Comparison of ENCODE assay signal across 9 mouse cellular contexts in the genomic region with DNA sequence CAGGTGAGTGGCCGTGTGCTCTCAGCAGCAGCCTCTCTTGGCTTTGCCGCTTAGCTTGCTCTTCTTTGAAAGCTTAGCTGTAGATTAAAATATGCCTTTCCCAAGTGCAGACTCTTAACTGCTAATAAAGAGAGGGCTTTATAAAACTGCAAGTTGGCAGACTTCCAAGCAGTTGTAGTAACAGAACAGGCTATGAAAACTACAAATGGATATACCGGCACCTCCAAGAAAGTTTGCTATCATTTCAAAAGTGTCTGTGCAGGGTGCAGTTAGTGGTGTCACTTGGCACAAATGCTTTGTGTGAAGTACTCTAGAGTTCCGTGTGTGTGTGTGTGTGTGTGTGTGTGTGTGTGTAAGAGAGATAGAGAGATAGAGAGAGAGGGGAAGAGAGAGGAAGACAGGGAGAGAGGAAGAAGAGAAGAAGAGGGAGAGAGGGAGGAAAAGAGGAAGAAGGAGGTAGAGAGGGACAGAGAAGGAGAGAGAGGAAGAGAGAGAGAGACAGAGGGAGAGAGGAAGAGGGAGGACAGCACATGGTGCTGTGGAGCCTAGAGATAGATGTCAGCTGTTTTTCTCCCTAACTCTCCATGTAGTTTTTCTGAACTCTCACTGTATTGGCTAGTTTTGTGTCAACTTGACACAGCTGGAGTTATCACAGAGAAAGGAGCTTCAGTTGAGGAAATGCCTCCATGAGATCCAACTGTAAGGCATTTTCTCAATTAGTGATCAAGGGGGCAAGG. TPM values are rescaled to one million over a fixed set of nuclear protein-coding genes. Genes with fewer than 3 reads are reported as not detected.
DNase-seq lines count a peak whose midpoint lies in the region; ATAC-seq lines count a peak whose summit lies in the region.
"Had no signal": no experiment of that assay in that cellular context is flagged by ENCODE, and none has a peak within 500 bp of the region (broad histone marks: within the 10 kb centered on the region; RNA-seq: fewer than 3 reads in every experiment).

No protein-coding gene starts in this region.

- no peak overlapping the region for H3K27ac ChIP-seq in heart, embryonic 12.5 days (ENCODE audit: poor library complexity, severe bottlenecking)
- no peak overlapping the region for H3K27ac ChIP-seq in midbrain, embryonic 16.5 days (ENCODE audit: low read length)
- no peak overlapping the region for H3K27ac ChIP-seq in midbrain, embryonic 10.5 days (replicated peaks)
- peak overlapping the region; percentile 65 for H3K27ac ChIP-seq in intestine, embryonic 16.5 days (ENCODE audit: low read length)

- no peaks in the 10 kb centered on the region for H3K36me3 ChIP-seq in heart, embryonic 12.5 days
- no peaks in the 10 kb centered on the region for H3K36me3 ChIP-seq in midbrain, embryonic 16.5 days (ENCODE audit: control insufficient read depth, insufficient read depth, low read length)
- H3K36me3 ChIP-seq in midbrain, embryonic 10.5 days = no peaks in the 10 kb centered on the region
- H3K36me3 ChIP-seq in intestine, embryonic 16.5 days (ENCODE audit: control insufficient read depth, insufficient read depth, low read length) = no peaks in the 10 kb centered on the region

- ATAC-seq in heart, embryonic 12.5 days (ENCODE audit: insufficient number of reproducible peaks, low FRiP score) = no peak
- 0 out of 2 replicates have a peak, but pooled peaks have one; percentile 25 for ATAC-seq in midbrain, embryonic 16.5 days
- ATAC-seq in intestine, embryonic 16.5 days = no peak
- no peak for ATAC-seq in activated CD4-positive, CD25-positive, alpha-beta regulatory T cell, adult 4 months

- H3K27me3 ChIP-seq in heart, embryonic 12.5 days (replicated peaks) = no peaks in the 10 kb centered on the region; the same call in 1 of the 2 replicates
- H3K27me3 ChIP-seq in midbrain, embryonic 16.5 days (ENCODE audit: control insufficient read depth, insufficient read depth, low read depth, low read length) = no peaks in the 10 kb centered on the region
- no peaks in the 10 kb centered on the region for H3K27me3 ChIP-seq in midbrain, embryonic 10.5 days (ENCODE audit: low read depth, poor library complexity, severe bottlenecking)
- H3K27me3 ChIP-seq in intestine, embryonic 16.5 days (replicated peaks; ENCODE audit: control insufficient read depth, insufficient read depth, low read length) = no peaks in the 10 kb centered on the region

- intact Hi-C loops in heart, postnatal 36 days (cut with DNase I) = no loop called here

- no peak overlapping the region for H3K4me3 ChIP-seq in heart, embryonic 12.5 days
- no peak overlapping the region for H3K4me3 ChIP-seq in midbrain, embryonic 16.5 days (ENCODE audit: low read depth, low read length)
- no peak overlapping the region for H3K4me3 ChIP-seq in midbrain, embryonic 10.5 days
- peak overlapping the region; percentile 40 for H3K4me3 ChIP-seq in intestine, embryonic 16.5 days (ENCODE audit: low read length)

- no peak for DNase-seq in heart, postnatal 36 days
- DNase-seq in midbrain, embryonic 10.5 days (ENCODE audit: low spot score) = no peak
- DNase-seq in skeletal muscle tissue, adult 2 months (ENCODE audit: low read depth, low spot score) = peak; percentile 11
- no peak for DNase-seq in cerebellum, adult 8-10 months
- DNase-seq: gastrocnemius, postnatal 14 days had no signal

- 55% methylated on average over 4 of the region's 4 CpGs for WGBS in heart, embryonic 12.5 days
- 60% methylated on average over 4 of the region's 4 CpGs for WGBS in midbrain, embryonic 16.5 days
- 88% methylated on average over 4 of the region's 4 CpGs for WGBS in midbrain, embryonic 10.5 days
- 19% methylated on average over 4 of the region's 4 CpGs for WGBS in intestine, embryonic 16.5 days

- H3K9me3 ChIP-seq in heart, embryonic 12.5 days (replicated peaks) = no peaks in the 10 kb centered on the region
- no peaks in the 10 kb centered on the region for H3K9me3 ChIP-seq in midbrain, embryonic 16.5 days (replicated peaks; ENCODE audit: control insufficient read depth, low read length, poor library complexity, severe bottlenecking)
- H3K9me3 ChIP-seq in midbrain, embryonic 10.5 days (replicated peaks) = no peaks in the 10 kb centered on the region
- H3K9me3 ChIP-seq in intestine, embryonic 16.5 days (ENCODE audit: control insufficient read depth, low read length) = no peaks in the 10 kb centered on the region

- H3K4me2 ChIP-seq in heart, embryonic 12.5 days = 0 out of 2 replicates have a peak overlapping the region, but pooled peaks have one; percentile 20
- no peak overlapping the region for H3K4me2 ChIP-seq in midbrain, embryonic 16.5 days (ENCODE audit: low read length)
- H3K4me2 ChIP-seq in intestine, embryonic 16.5 days (ENCODE audit: low read depth, low read length) = peak overlapping the region; percentile 61

- no peak overlapping the region for H3K9ac ChIP-seq in heart, embryonic 12.5 days
- H3K9ac ChIP-seq in midbrain, embryonic 16.5 days (ENCODE audit: low read depth, low read length) = no peak overlapping the region
- peak overlapping the region; percentile 58 for H3K9ac ChIP-seq in intestine, embryonic 16.5 days (ENCODE audit: low read depth, low read length)

- H3K4me1 ChIP-seq in heart, embryonic 12.5 days (replicated peaks) = peaks cover 9% of the 10 kb centered on the region
- H3K4me1 ChIP-seq in midbrain, embryonic 16.5 days (ENCODE audit: control insufficient read depth, insufficient read depth, low read length) = no peaks in the 10 kb centered on the region
- H3K4me1 ChIP-seq in midbrain, embryonic 10.5 days = no peaks in the 10 kb centered on the region
- H3K4me1 ChIP-seq in intestine, embryonic 16.5 days (ENCODE audit: control insufficient read depth, insufficient read depth, low read length) = peaks cover 5% of the 10 kb centered on the region; the same call in 1 of the 2 replicates

RNA-seq across cellular contexts. Expression of a gene that starts 0.6 kb away (rescaled TPM):
- not detected in 2 replicates for polyA plus RNA-seq in heart, embryonic 12.5 days (2016; fragmentation: Nextera tagmentation; extraction: Ambion mirVana)
- 10 to 100 TPM in 1 of 2 experiments, 1 to 10 TPM in 1; 8.3 to 12.6 TPM for total RNA-seq in heart, postnatal 36 days (2021)
- polyA plus RNA-seq in midbrain, embryonic 16.5 days (2015; fragmentation: Nextera tagmentation; extraction: Ambion mirVana) = 0.10 and 0.14 TPM in 2 replicates
- polyA plus RNA-seq in midbrain, embryonic 10.5 days (2016; fragmentation: Nextera tagmentation; extraction: Ambion mirVana) = not detected in 2 replicates
- polyA plus RNA-seq in intestine, embryonic 16.5 days (2015; fragmentation: Nextera tagmentation; extraction: Ambion mirVana) = 0.76 and 1.1 TPM in 2 replicates
- polyA plus RNA-seq in activated CD4-positive, CD25-positive, alpha-beta regulatory T cell, adult 4 months (2017; shearing (Covaris generic)) = 10 to 100 TPM; 18.8 to 23.6 TPM

RNA-seq across cellular contexts. Expression of a gene that starts 53.7 kb away (rescaled TPM):
- polyA plus RNA-seq in heart, embryonic 12.5 days (2016; fragmentation: Nextera tagmentation; extraction: Ambion mirVana) = not detected in 2 replicates
- not detected for total RNA-seq in heart, postnatal 36 days (2021)
- 0.37 and 0.59 TPM in 2 replicates for polyA plus RNA-seq in midbrain, embryonic 16.5 days (2015; fragmentation: Nextera tagmentation; extraction: Ambion mirVana)
- 0.06 and 0.30 TPM in 2 replicates for polyA plus RNA-seq in midbrain, embryonic 10.5 days (2016; fragmentation: Nextera tagmentation; extraction: Ambion mirVana)
- polyA plus RNA-seq in intestine, embryonic 16.5 days (2015; fragmentation: Nextera tagmentation; extraction: Ambion mirVana) = not detected in 2 replicates
- not detected for polyA plus RNA-seq in activated CD4-positive, CD25-positive, alpha-beta regulatory T cell, adult 4 months (2017; shearing (Covaris generic))
- total RNA-seq: gastrocnemius, postnatal 14 days had no signal
